Mouse (Mus musculus): ENCODE data around the gene Cfap43.

DNA sequence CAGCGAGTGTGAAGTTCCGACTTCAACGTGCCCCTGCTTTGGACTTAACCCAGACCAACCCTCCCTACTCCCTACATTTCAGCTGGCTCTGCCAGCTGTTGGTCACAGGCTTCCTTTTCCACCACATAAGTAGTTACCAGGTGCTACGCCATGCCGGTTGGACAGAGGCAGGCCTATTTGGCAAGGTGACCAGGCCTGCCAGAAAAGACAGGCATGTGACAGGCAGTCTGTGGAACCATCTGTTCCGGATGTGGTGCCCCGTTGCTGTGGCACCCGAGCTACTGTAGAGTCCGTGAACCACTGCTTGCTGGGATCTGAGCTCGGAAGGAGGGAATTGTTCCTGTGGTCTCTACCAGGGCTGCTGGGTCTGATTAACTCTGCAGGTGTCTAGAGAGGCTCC, 31.7 kb downstream of the Cfap43 start:
- TF ChIP-seq POLR2A (IDR thresholded peaks at IDR 0.05; ENCODE audit: control insufficient read depth, extremely low read depth, insufficient read depth, low read length, poor library complexity) (no peak), CTCF (IDR thresholded peaks at IDR 0.05; ENCODE audit: borderline replicate concordance, control insufficient read depth, extremely low read depth, insufficient read depth, low read length, poor library complexity) (no peak)

All from thymus, adult 2 months (tissue).